Mouse (Mus musculus) Patski (cell line): ENCODE measurements around the gene Gm3238. TPM values are rescaled to one million over a fixed set of nuclear protein-coding genes. Genes with fewer than 3 reads are reported as not detected.
"Not testable (repeated sequence)": the region's sequence is repeated elsewhere in the genome, so short reads cannot be mapped to it uniquely, and the experiment has no call there.

Experiments used
- ATAC-seq: fragments of 100-300 bp; one replicate; pipeline ENCODE4 v1.8.0; 2021
- CTCF ChIA-PET: fragments of 350-600 bp; sonication (Branson Sonifier 250); formaldehyde crosslinking; loops from one replicate; lab custom pipeline; 2022; ENCODE audit warnings: inconsistent platforms; lab: Charles Lee
- POLR2A ChIA-PET: fragments of 350-600 bp; sonication (Branson Sonifier 250); formaldehyde crosslinking; loops from one replicate; lab custom pipeline; 2022; ENCODE audit warnings: antibody characterized with exemption, inconsistent platforms; lab: Charles Lee
- DNase-seq: peaks from one replicate; pipeline ENCODE4 v3.0.0-alpha.2; 2011; ENCODE audit warnings: low read depth, low spot score
- H3K27me3 ChIP-seq: fragments of 371-371 bp; one replicate; pipeline ENCODE4 v1.5.1; 2021
- CTCF ChIP-seq: fragments of 100-300 bp; IDR thresholded peaks from one replicate; pipeline ENCODE4 v1.5.1; 2021
- in situ Hi-C: fragments of 300-500 bp; cut with MboI; formaldehyde crosslinking; loops from 3 replicates; pipeline ENCODE4 v1.11.1; 2018; ENCODE audit warnings: low pct_unique_long_range_greater_than_20kb, mixed read lengths
- polyA plus RNA-seq: library from polyadenylated mRNA; unstranded; gene quantifications from one replicate; pipeline ENCODE4 v1.2.3, GENCODE M21; 2021

Gm3238 gene
- polyA plus RNA-seq, 1 experiment from 2014 or later = not detected

GRCm38 (mm10) chr10:77788621-77789020 is 17.5 kb upstream of the Gm3238 start:
- ChIA-PET POLR2A (no interaction called here), CTCF (no interaction called here)
- no peaks in the 10 kb centered on the region for H3K27me3 ChIP-seq
- ATAC-seq (no peak), DNase-seq (no peak)
- no peak for TF ChIP-seq CTCF
- in situ Hi-C loops = no loop called here

GRCm38 (mm10) chr10:77787876-77788275 is 16.8 kb upstream of the Gm3238 start, which contains the start of gene Gm7137:
Gene Gm7137, minus strand, starts transcription at chr10:77788200.
- CTCF ChIA-PET, POLR2A ChIA-PET, in situ Hi-C loops, ATAC-seq, DNase-seq, H3K27me3 ChIP-seq: not testable (repeated sequence)

DNA sequence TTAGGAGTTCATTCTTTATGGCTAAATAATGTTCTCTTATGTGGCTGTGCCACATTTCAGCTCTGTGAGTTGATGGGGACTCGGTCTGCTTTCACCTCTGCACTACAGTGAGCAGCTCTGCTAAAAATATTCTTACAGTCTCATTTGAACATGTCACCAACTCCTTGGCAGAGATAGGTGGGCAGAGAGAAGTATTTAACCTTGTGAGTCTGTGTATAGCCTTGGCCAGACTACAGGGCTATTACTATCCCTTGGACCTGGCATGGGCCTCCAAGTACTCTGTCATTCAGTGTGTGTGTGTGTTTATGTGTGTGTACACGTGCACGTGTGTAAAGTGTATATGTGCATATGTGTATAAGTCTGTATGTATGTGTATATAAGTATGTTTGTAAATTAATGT is 12.3 kb upstream of the Gm3238 start:
- DNase-seq, in situ Hi-C loops, ATAC-seq, H3K27me3 ChIP-seq, CTCF ChIA-PET, POLR2A ChIA-PET: not testable (repeated sequence)

GRCm38 (mm10) chr10:77782442-77782841 is 11.3 kb upstream of the Gm3238 start, which contains the start of gene Gm3250:
Gene Gm3250, minus strand, starts transcription at chr10:77782542.
- DNase-seq, in situ Hi-C loops, ATAC-seq, POLR2A ChIA-PET, H3K27me3 ChIP-seq, CTCF ChIA-PET: not testable (repeated sequence)

DNA sequence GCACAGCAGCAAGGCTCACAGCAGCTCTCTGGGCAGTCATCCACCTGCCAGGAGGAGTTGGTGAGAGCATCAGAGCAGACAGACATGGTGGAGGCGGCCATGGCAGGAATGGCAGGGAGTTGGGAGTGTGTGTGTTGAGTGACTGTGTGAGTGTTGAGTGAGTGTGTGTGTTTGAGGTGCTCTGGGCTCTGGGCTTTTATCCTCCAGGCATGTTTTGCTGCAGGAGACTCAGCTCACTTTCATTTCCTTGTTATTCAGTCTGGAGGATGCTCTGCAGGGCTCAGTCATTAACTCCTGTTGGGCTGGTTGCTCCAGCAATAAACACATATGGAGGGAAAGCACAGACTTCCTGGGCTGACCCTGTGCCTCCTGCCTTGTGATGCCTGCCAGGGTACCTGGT is 5.7 kb upstream of the Gm3238 start, which contains the start of gene Gm7138:
Gene Gm7138 (minus strand): TSS at position 101 of the 400 bp plus-strand sequence.
- POLR2A ChIA-PET, DNase-seq, CTCF ChIA-PET, H3K27me3 ChIP-seq, ATAC-seq, in situ Hi-C loops: not testable (repeated sequence)

DNA sequence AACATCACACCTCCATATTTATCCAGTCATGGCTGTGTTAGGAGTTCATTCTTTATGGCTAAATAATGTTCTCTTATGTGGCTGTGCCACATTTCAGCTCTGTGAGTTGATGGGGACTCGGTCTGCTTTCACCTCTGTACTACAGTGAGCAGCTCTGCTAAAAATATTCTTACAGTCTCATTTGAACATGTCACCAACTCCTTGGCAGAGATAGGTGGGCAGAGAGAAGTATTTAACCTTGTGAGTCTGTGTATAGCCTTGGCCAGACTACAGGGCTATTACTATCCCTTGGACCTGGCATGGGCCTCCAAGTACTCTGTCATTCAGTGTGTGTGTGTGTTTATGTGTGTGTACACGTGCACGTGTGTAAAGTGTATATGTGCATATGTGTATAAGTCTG is 1.0 kb upstream of the Gm3238 start:
- CTCF ChIA-PET, POLR2A ChIA-PET, ATAC-seq, DNase-seq, in situ Hi-C loops, H3K27me3 ChIP-seq: not testable (repeated sequence)

DNA sequence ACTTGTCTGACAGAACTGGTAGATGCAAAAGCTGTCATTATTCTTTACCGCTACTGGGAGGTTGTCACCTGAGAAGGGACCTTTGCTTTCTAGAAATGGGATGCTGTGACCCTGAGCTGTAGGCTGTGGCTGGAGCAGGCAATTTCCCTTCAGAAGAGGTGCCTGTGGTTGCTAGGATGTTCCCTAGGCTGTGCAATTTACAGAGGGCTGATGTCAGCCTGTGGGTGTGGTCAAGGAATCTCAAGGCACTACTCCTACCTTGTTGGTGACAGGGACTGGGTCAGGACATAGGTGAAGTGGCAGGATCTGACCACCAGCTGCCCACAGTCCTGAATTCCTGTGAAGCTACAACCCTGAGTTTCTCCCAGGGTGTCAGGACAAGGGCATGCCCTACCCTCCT is 1.4 kb downstream of the Gm3238 start:
- DNase-seq = no peak
- TF ChIP-seq CTCF = no peak
- ChIA-PET POLR2A (no interaction called here), CTCF (no interaction called here)
- ATAC-seq = no peak
- H3K27me3 ChIP-seq = peaks cover 4% of the 10 kb centered on the region
- in situ Hi-C loops = no loop called here

GRCm38 (mm10) chr10:77759582-77759981 is 11.5 kb downstream of the Gm3238 start, which contains the start of gene Gm3233:
Gene Gm3233, minus strand, starts transcription at chr10:77759682.
- H3K27me3 ChIP-seq, POLR2A ChIA-PET, in situ Hi-C loops, CTCF ChIA-PET, DNase-seq, ATAC-seq: not testable (repeated sequence)

DNA sequence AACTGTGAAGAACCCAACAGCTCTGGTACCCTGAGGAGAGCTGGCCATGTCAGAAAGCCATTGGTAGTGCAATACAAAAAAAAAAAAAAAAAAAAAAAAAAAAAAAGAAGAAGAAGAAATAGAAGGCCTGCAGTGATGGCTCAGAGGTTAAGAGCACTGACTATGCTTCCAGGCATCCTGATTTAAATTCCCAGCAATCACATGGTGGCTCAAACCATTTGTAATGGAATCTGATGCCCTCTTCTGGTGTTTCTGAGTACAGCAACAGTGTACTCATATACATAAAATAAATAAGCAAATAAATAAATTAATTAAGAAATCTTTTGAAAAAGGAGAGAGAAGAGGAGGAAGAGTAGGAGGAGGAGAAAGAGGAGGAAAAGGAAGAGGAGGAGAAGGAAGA is 17.7 kb downstream of the Gm3238 start:
- ATAC-seq = no peak
- no peak for TF ChIP-seq CTCF
- POLR2A ChIA-PET = interaction anchor here (0.7 kb wide), 1 partner anchor 163 kb away, joined by 5 read pairs; no protein-coding TSS in a partner anchor
- H3K27me3 ChIP-seq = peaks cover 5% of the 10 kb centered on the region
- DNase-seq = no peak
- CTCF ChIA-PET = no interaction called here
- in situ Hi-C loops = no loop called here

GRCm38 (mm10) chr10:77752312-77752711 is 18.8 kb downstream of the Gm3238 start:
- DNase-seq, POLR2A ChIA-PET, CTCF ChIA-PET, ATAC-seq, H3K27me3 ChIP-seq, in situ Hi-C loops: not testable (repeated sequence)

- POLR2A ChIA-PET, ATAC-seq, CTCF ChIA-PET, H3K27me3 ChIP-seq, DNase-seq, in situ Hi-C loops: not testable (repeated sequence)
These were observed 19.9 kb downstream of the Gm3238 start, which contains the start of gene Gm9736 for GRCm38 (mm10) chr10:77751254-77751653. Gene Gm9736, minus strand, starts transcription at chr10:77751354.

GRCm38 (mm10) chr10:77750686-77751085 is 20.4 kb downstream of the Gm3238 start:
- in situ Hi-C loops, CTCF ChIA-PET, DNase-seq, POLR2A ChIA-PET, H3K27me3 ChIP-seq, ATAC-seq: not testable (repeated sequence)

DNA sequence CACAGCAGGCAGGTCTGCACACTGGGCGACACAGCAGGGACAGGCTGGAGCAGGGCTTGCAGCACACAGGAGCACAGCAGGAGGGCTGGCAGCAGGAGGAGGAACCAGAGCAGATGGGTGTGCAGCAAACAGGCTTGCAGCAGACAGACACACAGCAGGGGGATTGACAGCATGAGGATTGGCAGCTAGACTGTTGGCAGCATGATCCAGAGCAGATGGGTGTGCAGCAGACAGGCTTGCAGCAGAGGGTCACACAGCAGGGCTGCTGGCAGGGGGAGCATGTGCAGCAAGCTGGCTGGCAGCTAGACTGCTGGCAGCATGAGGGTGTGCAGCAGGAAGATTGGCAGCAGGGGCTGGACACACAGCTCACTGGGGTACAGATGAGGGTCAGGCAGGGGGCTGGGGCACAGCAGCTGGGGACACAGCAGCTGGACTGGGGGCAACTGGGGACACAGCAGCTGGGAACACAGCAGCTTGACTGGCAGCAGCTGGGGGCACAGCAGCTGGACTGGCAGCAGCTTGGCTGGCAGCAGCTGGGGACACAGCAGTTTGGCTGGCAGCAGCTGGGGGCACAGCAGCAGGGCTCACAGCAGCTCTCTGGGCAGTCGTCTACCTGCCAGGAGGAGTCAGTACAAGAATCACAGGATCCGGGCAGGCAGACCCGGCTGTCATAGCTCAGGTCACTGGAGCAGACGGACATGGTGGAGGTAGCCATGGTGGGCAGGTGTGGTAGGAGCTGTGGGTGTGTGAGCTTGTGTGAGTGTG is 29.0 kb downstream of the Gm3238 start, which contains the start of gene Gm18596:
Gene Gm18596 (minus strand): TSS at position 715 of the 765 bp plus-strand sequence.
- in situ Hi-C loops, DNase-seq, POLR2A ChIA-PET, ATAC-seq, CTCF ChIA-PET: not testable (repeated sequence)
- peaks cover 26% of the 10 kb centered on the region for H3K27me3 ChIP-seq
